Mouse (Mus musculus): ENCODE results near the gene Pcyt1a.

Pcyt1a gene

GRCm38 (mm10) chr16:32503633-32504032 lies 72.9 kb downstream of the Pcyt1a start:
- in situ Hi-C loops (cut with MboI; ENCODE audit: unreplicated experiment in 2 of 2): loop anchor here in 1 of 2 experiments (5.0 kb wide), 2 partner anchors 184 to 391 kb away; no protein-coding TSS in a partner anchor

GRCm38 (mm10) chr16:32506298-32506697 lies 75.6 kb downstream of the Pcyt1a start:
- in situ Hi-C loops (cut with MboI; ENCODE audit: unreplicated experiment in 2 of 2): loop anchor here in 1 of 2 experiments (5.0 kb wide), 1 partner anchor 176 kb away; no protein-coding TSS in a partner anchor

- in situ Hi-C loops (cut with MboI; ENCODE audit: unreplicated experiment in 2 of 2): loop anchor here in 1 of 2 experiments (5.0 kb wide), 1 partner anchor 175 kb away; no protein-coding TSS in a partner anchor
Measured at GRCm38 (mm10) chr16:32506868-32507267, 76.1 kb downstream of the Pcyt1a start.

- in situ Hi-C loops (cut with MboI; ENCODE audit: unreplicated experiment in 2 of 2): loop anchor here in 1 of 2 experiments (5.0 kb wide), 1 partner anchor 175 kb away; no protein-coding TSS in a partner anchor
Measured at GRCm38 (mm10) chr16:32507407-32507806, 76.7 kb downstream of the Pcyt1a start.

- in situ Hi-C loops (cut with MboI; ENCODE audit: unreplicated experiment in 2 of 2): loop anchor here in 1 of 2 experiments (5.0 kb wide), 1 partner anchor 174 kb away; no protein-coding TSS in a partner anchor
Measured at GRCm38 (mm10) chr16:32508035-32508434, 77.3 kb downstream of the Pcyt1a start.

- in situ Hi-C loops (cut with MboI; ENCODE audit: unreplicated experiment in 2 of 2): loop anchor here in 1 of 2 experiments (5.0 kb wide), 1 partner anchor 174 kb away; no protein-coding TSS in a partner anchor
Measured at GRCm38 (mm10) chr16:32508506-32509065, 77.9 kb downstream of the Pcyt1a start.

- in situ Hi-C loops (cut with MboI; ENCODE audit: unreplicated experiment in 2 of 2): loop anchor here in 1 of 2 experiments (5.0 kb wide), 1 partner anchor 173 kb away; no protein-coding TSS in a partner anchor
Measured at GRCm38 (mm10) chr16:32509066-32509942, 78.6 kb downstream of the Pcyt1a start.

- in situ Hi-C loops (cut with MboI; ENCODE audit: unreplicated experiment in 2 of 2): loop anchor here in 1 of 2 experiments (5.0 kb wide), 1 partner anchor 102 kb away; no protein-coding TSS in a partner anchor
Measured at GRCm38 (mm10) chr16:32510399-32511337, 79.9 kb downstream of the Pcyt1a start.

GRCm38 (mm10) chr16:32511338-32511734 lies 80.6 kb downstream of the Pcyt1a start:
- in situ Hi-C loops (cut with MboI; ENCODE audit: unreplicated experiment in 2 of 2): loop anchor here in 1 of 2 experiments (5.0 kb wide), 1 partner anchor 101 kb away; no protein-coding TSS in a partner anchor

GRCm38 (mm10) chr16:32511827-32512490 lies 81.2 kb downstream of the Pcyt1a start:
- in situ Hi-C loops (cut with MboI; ENCODE audit: unreplicated experiment in 2 of 2): loop anchor here in 1 of 2 experiments (5.0 kb wide), 1 partner anchor 100 kb away; no protein-coding TSS in a partner anchor

GRCm38 (mm10) chr16:32512921-32513320 lies 82.2 kb downstream of the Pcyt1a start:
- in situ Hi-C loops (cut with MboI; ENCODE audit: unreplicated experiment in 2 of 2): loop anchor here in 1 of 2 experiments (5.0 kb wide), 1 partner anchor 99 kb away; no protein-coding TSS in a partner anchor

GRCm38 (mm10) chr16:32513401-32513800 lies 82.7 kb downstream of the Pcyt1a start:
- in situ Hi-C loops (cut with MboI; ENCODE audit: unreplicated experiment in 2 of 2): loop anchor here in 1 of 2 experiments (5.0 kb wide), 1 partner anchor 99 kb away; no protein-coding TSS in a partner anchor

- in situ Hi-C loops (cut with MboI; ENCODE audit: unreplicated experiment in 2 of 2): loop anchor here in 1 of 2 experiments (5.0 kb wide), 1 partner anchor 98 kb away; no protein-coding TSS in a partner anchor
Measured at GRCm38 (mm10) chr16:32513948-32514347, 83.2 kb downstream of the Pcyt1a start.

GRCm38 (mm10) chr16:32516006-32516962 lies 85.6 kb downstream of the Pcyt1a start:
- in situ Hi-C loops (cut with MboI; ENCODE audit: unreplicated experiment in 2 of 2): loop anchor here in 1 of 2 experiments (5.0 kb wide), 1 partner anchor 96 kb away; no protein-coding TSS in a partner anchor

GRCm38 (mm10) chr16:32517785-32518481 lies 87.2 kb downstream of the Pcyt1a start:
- in situ Hi-C loops (cut with MboI; ENCODE audit: unreplicated experiment in 2 of 2): loop anchor here in 1 of 2 experiments (5.0 kb wide), 1 partner anchor 94 kb away; no protein-coding TSS in a partner anchor

GRCm38 (mm10) chr16:32519656-32520371 lies 89.1 kb downstream of the Pcyt1a start:
- in situ Hi-C loops (cut with MboI; ENCODE audit: unreplicated experiment in 2 of 2): loop anchor here in 1 of 2 experiments (5.0 kb wide), 1 partner anchor 92 kb away; no protein-coding TSS in a partner anchor
